Mouse (Mus musculus) adrenal gland, postnatal 14 days (tissue): Measurements from ENCODE around the gene Zranb2. TPM values are rescaled to one million over a fixed set of nuclear protein-coding genes. Genes with fewer than 3 reads are reported as not detected.

Experiments
- DNase-seq: peaks from one replicate; pipeline ENCODE4 v3.0.0; 2021; ENCODE audit warnings: mixed read lengths
- microRNA-seq, 2 experiments: library from miRNA; unstranded; fragments of <30 nt; microRNA quantifications; one replicate each; pipeline ENCODE4 v1.2.0; 2021
- total RNA-seq: library from RNA; stranded (reverse); gene quantifications from 2 replicates; pipeline ENCODE4 v1.2.3, GENCODE M21; 2021

The Zranb2 gene
- total RNA-seq, 1 experiment from 2014 or later: 72.5 TPM

- no peak for DNase-seq
These were observed 44.7 kb downstream of the Zranb2 start for GRCm38 (mm10) chr3:157578469-157579170.

- no peak for DNase-seq
These were observed 45.4 kb downstream of the Zranb2 start for GRCm38 (mm10) chr3:157579376-157579775.

- no peak for DNase-seq
These were observed 46.3 kb downstream of the Zranb2 start for GRCm38 (mm10) chr3:157580299-157580698.

- no peak for DNase-seq
These were observed 47.8 kb downstream of the Zranb2 start for GRCm38 (mm10) chr3:157581755-157582154.

- DNase-seq: no peak
These were observed 48.9 kb downstream of the Zranb2 start for GRCm38 (mm10) chr3:157582626-157583405.

- DNase-seq: peak; percentile 32
These were observed 63.9 kb downstream of the Zranb2 start for GRCm38 (mm10) chr3:157597837-157598379.

Small RNA genes within 50 kb of the gene (microRNA-seq; reads per million reads assigned to microRNA genes)
- 164 to 237 reads per million in 2 experiments for gene Mir186

Other genes starting within 250 kb of the Zranb2 start
- 8.0 and 11.4 TPM in 2 replicates for gene Ptger3, start 32.7 kb downstream of the Zranb2 start, total RNA-seq